Mouse (Mus musculus) hindbrain, postnatal 0 days (tissue): Measurements from ENCODE around the gene Gpc5. TPM values are rescaled to one million over a fixed set of nuclear protein-coding genes. Genes with fewer than 3 reads are reported as not detected.

ENCODE experiments used
- ATAC-seq: fragments of 200-750 bp; cut with Nextera tagmentation; 2 replicates; pipeline ENCODE4 v1.8.0; 2017; ENCODE audit warnings: mild to moderate bottlenecking, moderate TSS enrichment, moderate library complexity
- DNase-seq: peaks from one replicate; pipeline ENCODE4 v3.0.0-alpha.2; 2015; ENCODE audit warnings: low spot score
- H3K27ac ChIP-seq: fragments of 300-500 bp; sonication (generic); 2 replicates; pipeline ENCODE4 v1.5.1; 2014; ENCODE audit warnings: mild to moderate bottlenecking
- H3K27me3 ChIP-seq: fragments of 300-500 bp; sonication (generic); 2 replicates; pipeline ENCODE4 v1.6.1; 2014; ENCODE audit warnings: low read length, mixed read lengths; ENCODE audit not compliant: insufficient read depth
- H3K36me3 ChIP-seq: fragments of 300-500 bp; sonication (generic); 2 replicates; pipeline ENCODE4 v1.6.1; 2014; ENCODE audit warnings: low read length, mixed read lengths; ENCODE audit not compliant: insufficient read depth
- H3K4me1 ChIP-seq: fragments of 300-500 bp; sonication (generic); 2 replicates; pipeline ENCODE4 v1.6.1; 2014; ENCODE audit warnings: antibody characterized with exemption, low read length, mixed read lengths; ENCODE audit not compliant: insufficient read depth
- H3K4me2 ChIP-seq: fragments of 300-500 bp; sonication (generic); 2 replicates; pipeline ENCODE4 v1.6.1; 2014; ENCODE audit warnings: low read depth, mild to moderate bottlenecking, low read length, moderate library complexity, mixed read lengths
- H3K4me3 ChIP-seq: fragments of 300-500 bp; sonication (generic); 2 replicates; pipeline ENCODE4 v1.5.1; 2014; ENCODE audit warnings: low read length
- H3K9ac ChIP-seq: fragments of 300-500 bp; sonication (generic); replicated peaks from 2 replicates; pipeline ENCODE4 v1.6.1; 2014; ENCODE audit warnings: mild to moderate bottlenecking, low read length, moderate library complexity, mixed read lengths
- H3K9me3 ChIP-seq: fragments of 300-500 bp; sonication (generic); 2 replicates; pipeline ENCODE4 v1.6.1; 2016; ENCODE audit warnings: low read length, mixed read lengths
- CTCF ChIP-seq: IDR thresholded peaks from 2 replicates; pipeline ENCODE4 v1.5.1; 2016; ENCODE audit warnings: antibody characterized with exemption, control low read depth, low read depth
- WGBS: fragments of 180-500 bp; shearing (Covaris S2); extraction: QIAGEN DNeasy Blood & Tissue Kit; methylation state at CpG from one replicate; pipeline ENCODE4 v1.1.7; 2014; 5-methylcytosine and 5-hydroxymethylcytosine counted together
- polyA plus RNA-seq: library from polyadenylated mRNA; unstranded; fragments of >200 nt; fragmentation: Nextera tagmentation; extraction: Ambion mirVana; gene quantifications from 2 replicates; pipeline ENCODE4 v1.2.1, GENCODE M21; 2015
- total RNA-seq: library from RNA; depleted of rRNA; stranded (reverse); fragments of >200 nt; gene quantifications from 2 replicates; pipeline ENCODE4 v1.2.3, GENCODE M21; 2014

The Gpc5 gene
- total and polyA plus RNA-seq, 2 experiments from 2014 or later: 17.4 to 25.6 TPM

GRCm38 (mm10) chr14:115100617-115101299 is 8.7 kb downstream of the Gpc5 start:
- Histone ChIP-seq H3K4me2 (no peak overlapping the region), H3K36me3 (no peaks in the 10 kb centered on the region), H3K9me3 (no peaks in the 10 kb centered on the region), H3K4me3 (no peak overlapping the region), H3K9ac (no peak overlapping the region), H3K27ac (no peak overlapping the region), H3K4me1 (no peaks in the 10 kb centered on the region), H3K27me3 (no peaks in the 10 kb centered on the region)
- TF ChIP-seq CTCF: no peak
- 78% methylated on average over 9 of the region's 9 CpGs for WGBS
- DNase-seq: no peak
- no peak for ATAC-seq

DNA sequence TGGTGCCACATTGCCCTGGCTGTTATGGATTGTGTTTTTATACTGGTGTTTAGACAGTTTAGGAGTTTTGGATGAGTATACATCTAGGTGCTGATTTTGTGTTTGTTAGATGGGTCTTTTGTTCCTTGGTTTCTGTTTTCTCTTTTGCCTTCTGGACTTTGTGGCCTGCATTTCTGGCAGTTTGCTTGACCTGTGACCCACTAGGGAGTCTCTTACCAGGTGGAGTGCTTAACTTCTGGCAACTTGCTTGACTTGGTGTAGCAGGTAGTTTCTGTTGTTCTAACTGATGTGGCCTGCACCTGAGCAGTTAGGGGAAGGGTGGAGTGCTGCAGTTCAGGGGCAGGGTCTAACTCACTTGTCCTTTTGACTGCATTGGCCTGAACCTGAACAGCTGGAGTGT is 14.3 kb downstream of the Gpc5 start:
- no peak for ATAC-seq

DNA sequence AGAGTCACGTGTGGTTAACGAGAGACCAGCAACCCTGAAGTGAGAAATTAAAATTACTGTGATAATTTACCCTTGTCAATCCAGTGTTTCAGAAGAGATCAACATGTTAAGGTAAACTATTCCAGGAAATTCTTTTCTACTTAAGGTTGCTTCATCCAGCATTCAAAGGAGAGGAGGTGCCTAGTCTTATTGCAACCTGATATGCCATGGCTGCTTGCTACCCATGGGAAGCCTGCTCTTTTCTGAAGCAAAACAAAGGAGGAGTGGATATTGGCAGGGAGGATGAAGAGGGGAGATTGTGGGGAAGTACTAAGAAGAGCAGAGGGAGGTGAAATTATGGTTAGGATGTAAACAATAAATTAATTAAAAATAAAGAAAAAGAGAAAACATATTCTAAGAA is 15.5 kb downstream of the Gpc5 start:
- DNase-seq (no peak), ATAC-seq (no peak)
- H3K9ac ChIP-seq: no peak overlapping the region
- TF ChIP-seq CTCF: no peak
- H3K4me1 ChIP-seq: no peaks in the 10 kb centered on the region
- H3K27ac ChIP-seq: no peak overlapping the region
- H3K27me3 ChIP-seq: no peaks in the 10 kb centered on the region
- H3K9me3 ChIP-seq: no peaks in the 10 kb centered on the region
- H3K36me3 ChIP-seq: no peaks in the 10 kb centered on the region
- H3K4me3 ChIP-seq: no peak overlapping the region
- H3K4me2 ChIP-seq: no peak overlapping the region
- WGBS: 73% methylated on average over 2 of the region's 2 CpGs

More for the DNA sequence above, 14.3 kb downstream of the Gpc5 start:
- no peak overlapping the region for H3K4me3 ChIP-seq
- no peaks in the 10 kb centered on the region for H3K27me3 ChIP-seq
- TF ChIP-seq CTCF: no peak
- DNase-seq: no peak
- no peak overlapping the region for H3K9ac ChIP-seq
- no peak overlapping the region for H3K4me2 ChIP-seq
- no peaks in the 10 kb centered on the region for H3K9me3 ChIP-seq
- H3K36me3 ChIP-seq: no peaks in the 10 kb centered on the region
- H3K27ac ChIP-seq: no peak overlapping the region
- H3K4me1 ChIP-seq: no peaks in the 10 kb centered on the region

GRCm38 (mm10) chr14:115118626-115119025 is 26.6 kb downstream of the Gpc5 start:
- H3K9ac ChIP-seq: no peak overlapping the region
- no peak for DNase-seq
- no peak overlapping the region for H3K27ac ChIP-seq
- no peak overlapping the region for H3K4me2 ChIP-seq
- H3K9me3 ChIP-seq: no peaks in the 10 kb centered on the region
- H3K4me1 ChIP-seq: no peaks in the 10 kb centered on the region
- no peak for ATAC-seq
- no peak for TF ChIP-seq CTCF
- WGBS: 88% methylated on average over 9 of the region's 9 CpGs
- no peak overlapping the region for H3K4me3 ChIP-seq
- no peaks in the 10 kb centered on the region for H3K36me3 ChIP-seq
- H3K27me3 ChIP-seq: no peaks in the 10 kb centered on the region

DNA sequence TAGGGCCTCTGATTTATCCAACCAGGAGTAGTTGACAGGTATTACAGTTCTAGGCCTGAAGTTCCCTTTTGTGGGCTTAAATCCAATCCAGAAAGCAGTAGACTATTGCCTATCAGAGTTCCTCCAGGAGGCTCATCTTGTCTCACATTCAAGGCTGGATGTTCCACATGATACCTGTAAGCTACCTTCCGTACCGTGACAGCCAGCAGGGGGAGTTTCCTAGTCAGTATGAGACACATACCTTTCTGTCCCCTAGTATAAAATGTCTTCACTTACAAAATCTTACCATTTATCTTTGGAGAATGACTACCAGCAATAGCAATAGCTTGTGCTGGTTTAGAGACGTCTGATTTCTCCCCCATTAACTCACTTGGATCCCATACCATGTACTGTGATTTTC is 56.8 kb downstream of the Gpc5 start:
- Histone ChIP-seq H3K4me3 (no peak overlapping the region), H3K36me3 (no peaks in the 10 kb centered on the region), H3K27me3 (no peaks in the 10 kb centered on the region), H3K4me2 (no peak overlapping the region), H3K9me3 (no peaks in the 10 kb centered on the region), H3K27ac (no peak overlapping the region), H3K4me1 (no peaks in the 10 kb centered on the region), H3K9ac (no peak overlapping the region)
- DNase-seq: no peak
- ATAC-seq: no peak
- 87% methylated on average over 3 of the region's 3 CpGs for WGBS
- no peak for TF ChIP-seq CTCF

DNA sequence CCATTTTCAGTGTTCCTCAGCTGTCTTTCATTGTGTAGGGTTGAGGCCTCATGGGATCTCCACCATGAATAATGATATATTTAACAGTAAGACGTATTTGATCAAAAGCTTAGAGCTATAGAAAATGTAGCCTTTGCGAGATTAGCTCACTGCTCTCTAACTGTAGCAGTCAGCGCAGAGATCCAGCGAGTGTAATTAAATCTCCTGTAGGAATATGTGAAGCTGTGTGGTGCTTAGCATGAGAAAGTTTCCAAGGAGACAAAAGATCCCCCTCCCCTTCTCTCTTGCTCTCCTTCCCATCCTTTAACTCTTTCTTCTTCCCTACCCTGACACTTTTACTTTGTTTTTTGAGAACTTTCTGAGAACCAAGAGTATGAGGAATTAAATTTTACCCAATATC is 64.6 kb downstream of the Gpc5 start:
- 58% methylated on average over 4 of the region's 4 CpGs for WGBS
- no peaks in the 10 kb centered on the region for H3K27me3 ChIP-seq
- no peaks in the 10 kb centered on the region for H3K4me1 ChIP-seq
- TF ChIP-seq CTCF: no peak
- H3K9me3 ChIP-seq: no peaks in the 10 kb centered on the region
- H3K36me3 ChIP-seq: no peaks in the 10 kb centered on the region
- no peak overlapping the region for H3K4me3 ChIP-seq
- no peak overlapping the region for H3K4me2 ChIP-seq
- no peak overlapping the region for H3K9ac ChIP-seq
- no peak for ATAC-seq
- no peak overlapping the region for H3K27ac ChIP-seq
- DNase-seq: no peak

- DNase-seq (no peak), ATAC-seq (no peak)
- no peak overlapping the region for H3K9ac ChIP-seq
- H3K36me3 ChIP-seq: no peaks in the 10 kb centered on the region
- 50% methylated on average over 3 of the region's 3 CpGs for WGBS
- H3K4me1 ChIP-seq: no peaks in the 10 kb centered on the region
- no peak overlapping the region for H3K4me2 ChIP-seq
- no peak for TF ChIP-seq CTCF
- no peaks in the 10 kb centered on the region for H3K9me3 ChIP-seq
- no peaks in the 10 kb centered on the region for H3K27me3 ChIP-seq
- no peak overlapping the region for H3K27ac ChIP-seq
- no peak overlapping the region for H3K4me3 ChIP-seq
These were observed 85.4 kb downstream of the Gpc5 start for GRCm38 (mm10) chr14:115177322-115177836.
